Mouse (Mus musculus) ES-Bruce4 (cell line): ENCODE measurements around the gene Myh9. TPM values are rescaled to one million over a fixed set of nuclear protein-coding genes. Genes with fewer than 3 reads are reported as not detected.
A peak's percentile ranks its signal among the peaks of the same experiment; 100 is the strongest.

ENCODE experiments used
- H3K27ac ChIP-seq: 2 replicates; pipeline ENCODE4 v1.5.1; 2012; ENCODE audit warnings: low read length, inconsistent platforms; ENCODE audit not compliant: insufficient read depth
- H3K27me3 ChIP-seq: 2 replicates; pipeline ENCODE4 v1.6.1; 2012; ENCODE audit warnings: mild to moderate bottlenecking, low read length, inconsistent platforms; ENCODE audit not compliant: control insufficient read depth, poor library complexity, insufficient read depth, severe bottlenecking
- H3K36me3 ChIP-seq: 2 replicates; pipeline ENCODE4 v1.6.1; 2012; ENCODE audit warnings: inconsistent platforms, mild to moderate bottlenecking, low read length, moderate library complexity; ENCODE audit not compliant: control insufficient read depth, poor library complexity, insufficient read depth, severe bottlenecking
- H3K4me1 ChIP-seq: one replicate; pipeline ENCODE4 v1.8.1; 2011; ENCODE audit warnings: low read length; ENCODE audit not compliant: control insufficient read depth, insufficient read depth
- H3K4me3 ChIP-seq: 2 replicates; pipeline ENCODE4 v1.5.1; 2011; ENCODE audit warnings: low read depth, mild to moderate bottlenecking, low read length
- H3K9ac ChIP-seq: 2 replicates; pipeline ENCODE4 v1.6.1; 2012; ENCODE audit warnings: low read depth, mild to moderate bottlenecking, inconsistent platforms; ENCODE audit not compliant: poor library complexity, severe bottlenecking
- H3K9me3 ChIP-seq: replicated peaks from 2 replicates; pipeline ENCODE4 v1.6.1; 2012; ENCODE audit warnings: mild to moderate bottlenecking, low read length, inconsistent platforms; ENCODE audit not compliant: control insufficient read depth, poor library complexity, insufficient read depth, severe bottlenecking
- CTCF ChIP-seq: IDR thresholded peaks from one replicate; pipeline ENCODE4 v1.8.1; 2011; ENCODE audit warnings: low read depth, low read length
- EP300 ChIP-seq: IDR thresholded peaks from 2 replicates; pipeline ENCODE4 v1.6.1; 2011; ENCODE audit warnings: low read depth, low read length; ENCODE audit not compliant: insufficient read depth
- POLR2A ChIP-seq: IDR thresholded peaks from one replicate; pipeline ENCODE4 v1.8.1; 2011; ENCODE audit warnings: low read length; ENCODE audit not compliant: insufficient read depth
- polyA plus RNA-seq: library from polyadenylated mRNA; stranded (reverse); fragments of >200 nt; gene quantifications from 2 replicates; pipeline ENCODE4 v1.2.4, GENCODE M21; 2011; ENCODE audit warnings: low read depth; ENCODE audit not compliant: missing spikeins, insufficient read depth, insufficient read length

Myh9 gene
- polyA plus RNA-seq, 1 experiment: 601 TPM

DNA sequence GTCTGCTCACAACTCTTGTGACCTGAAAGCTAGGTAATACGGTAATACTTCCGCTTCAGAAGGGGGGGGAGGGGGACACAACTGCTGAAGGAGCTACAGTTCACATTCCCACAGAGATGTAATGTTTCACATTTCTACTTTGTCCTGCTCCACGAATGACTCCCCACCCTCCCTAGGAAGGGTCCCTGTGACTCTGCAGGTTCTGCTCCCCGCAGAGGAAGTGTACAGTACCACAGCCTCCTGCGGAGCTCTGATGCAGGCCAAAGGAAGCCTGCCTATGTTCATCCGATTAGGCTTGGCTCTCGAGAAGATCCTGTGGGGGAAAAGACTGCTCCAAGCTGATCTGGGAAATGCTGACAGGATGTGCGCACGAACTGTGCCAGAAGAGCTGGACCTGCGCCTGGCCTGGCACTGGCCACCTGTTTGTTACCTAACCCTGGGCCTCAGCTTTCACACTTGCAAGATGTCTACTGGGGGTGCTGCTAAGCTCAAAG is 22.0 kb downstream of the Myh9 start:
- Histone ChIP-seq H3K27me3 (no peaks in the 10 kb centered on the region), H3K4me1 (peaks cover 15% of the 10 kb centered on the region), H3K9me3 (no peaks in the 10 kb centered on the region), H3K9ac (no peak overlapping the region), H3K36me3 (no peaks in the 10 kb centered on the region), H3K27ac (0 out of 2 replicates have a peak overlapping the region, but pooled peaks have one; percentile 9), H3K4me3 (no peak overlapping the region)
- TF ChIP-seq POLR2A: no peak
- TF ChIP-seq EP300: no peak
- TF ChIP-seq CTCF: no peak

DNA sequence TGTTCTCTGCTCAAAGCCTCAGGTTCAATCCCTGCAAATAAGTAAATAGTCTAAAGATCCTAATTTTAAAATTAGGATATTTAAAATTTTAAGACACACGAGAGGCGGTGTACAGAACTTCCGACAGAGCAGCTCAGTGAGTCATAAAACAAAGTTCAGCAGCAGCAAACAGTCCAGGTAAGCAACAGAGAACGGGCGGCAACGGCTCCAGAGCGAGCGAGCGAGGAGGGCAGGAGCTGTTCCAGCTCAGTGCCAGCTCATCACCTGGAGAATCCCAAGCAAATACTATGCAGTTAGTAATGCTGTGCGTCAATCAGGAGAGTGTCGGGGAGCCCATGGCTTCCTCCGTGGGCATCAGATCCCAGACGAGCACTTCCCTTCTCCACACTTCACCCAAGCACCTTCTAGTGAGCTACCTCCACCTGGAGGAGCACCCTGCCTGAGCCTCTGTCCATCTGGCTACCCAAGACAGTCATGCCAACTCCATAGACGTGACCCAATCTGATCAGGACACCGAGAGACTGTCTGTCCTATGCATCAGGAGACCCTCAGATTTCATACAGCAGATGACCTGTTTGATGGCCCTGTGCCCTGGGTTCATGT is 23.3 kb downstream of the Myh9 start:
- Histone ChIP-seq H3K9ac (no peak overlapping the region), H3K9me3 (no peaks in the 10 kb centered on the region), H3K4me3 (no peak overlapping the region), H3K4me1 (peaks cover 12% of the 10 kb centered on the region), H3K27ac (no peak overlapping the region), H3K36me3 (no peaks in the 10 kb centered on the region), H3K27me3 (no peaks in the 10 kb centered on the region)
- no peak for TF ChIP-seq EP300
- no peak for TF ChIP-seq CTCF
- no peak for TF ChIP-seq POLR2A

DNA sequence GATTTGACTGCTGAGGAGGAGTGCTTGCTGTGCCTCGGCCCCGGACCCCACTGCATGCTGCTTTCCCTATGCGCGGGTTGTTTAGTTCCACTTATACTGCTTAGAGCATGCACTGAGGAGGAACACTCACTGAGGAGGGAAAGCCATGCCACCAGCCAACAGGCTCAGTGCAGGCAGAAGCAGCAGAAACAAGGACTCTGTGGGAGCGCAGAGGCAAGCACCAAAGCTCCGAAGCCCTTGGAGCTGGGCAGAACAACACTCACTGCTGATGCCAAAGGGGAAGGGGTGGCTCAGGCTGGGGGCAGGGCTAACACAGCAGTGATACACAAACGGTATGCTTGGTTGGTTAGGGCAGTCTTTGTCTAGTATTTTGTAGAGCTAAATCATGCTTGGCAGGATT is 24.6 kb downstream of the Myh9 start:
- Histone ChIP-seq H3K4me1 (peaks cover 9% of the 10 kb centered on the region), H3K9ac (0 out of 2 replicates have a peak overlapping the region, but pooled peaks have one; percentile 10), H3K36me3 (peaks cover 6% of the 10 kb centered on the region), H3K27me3 (no peaks in the 10 kb centered on the region), H3K27ac (peak overlapping the region; percentile 13; the same call in 1 of the 2 replicates), H3K4me3 (no peak overlapping the region), H3K9me3 (no peaks in the 10 kb centered on the region)
- no peak for TF ChIP-seq EP300
- no peak for TF ChIP-seq POLR2A
- TF ChIP-seq CTCF: no peak

DNA sequence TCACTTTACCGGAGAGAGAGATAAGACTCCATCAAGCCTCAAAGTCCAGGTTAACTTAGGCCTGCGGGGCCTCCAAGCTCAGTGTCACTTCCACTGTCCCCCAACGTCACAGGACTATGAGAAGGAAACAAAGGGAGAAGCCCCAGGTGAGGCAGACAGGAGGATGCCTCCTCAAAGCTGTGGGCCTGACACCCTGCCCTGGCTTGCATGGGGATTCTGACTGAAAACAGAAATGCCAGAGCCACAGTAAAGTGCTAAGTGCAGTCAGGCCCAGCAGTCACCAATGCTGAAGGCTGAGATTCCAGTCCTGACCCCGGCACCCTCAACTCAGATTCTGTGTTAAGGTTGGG is 25.4 kb downstream of the Myh9 start:
- peak overlapping the region; percentile 48 for H3K9ac ChIP-seq

DNA sequence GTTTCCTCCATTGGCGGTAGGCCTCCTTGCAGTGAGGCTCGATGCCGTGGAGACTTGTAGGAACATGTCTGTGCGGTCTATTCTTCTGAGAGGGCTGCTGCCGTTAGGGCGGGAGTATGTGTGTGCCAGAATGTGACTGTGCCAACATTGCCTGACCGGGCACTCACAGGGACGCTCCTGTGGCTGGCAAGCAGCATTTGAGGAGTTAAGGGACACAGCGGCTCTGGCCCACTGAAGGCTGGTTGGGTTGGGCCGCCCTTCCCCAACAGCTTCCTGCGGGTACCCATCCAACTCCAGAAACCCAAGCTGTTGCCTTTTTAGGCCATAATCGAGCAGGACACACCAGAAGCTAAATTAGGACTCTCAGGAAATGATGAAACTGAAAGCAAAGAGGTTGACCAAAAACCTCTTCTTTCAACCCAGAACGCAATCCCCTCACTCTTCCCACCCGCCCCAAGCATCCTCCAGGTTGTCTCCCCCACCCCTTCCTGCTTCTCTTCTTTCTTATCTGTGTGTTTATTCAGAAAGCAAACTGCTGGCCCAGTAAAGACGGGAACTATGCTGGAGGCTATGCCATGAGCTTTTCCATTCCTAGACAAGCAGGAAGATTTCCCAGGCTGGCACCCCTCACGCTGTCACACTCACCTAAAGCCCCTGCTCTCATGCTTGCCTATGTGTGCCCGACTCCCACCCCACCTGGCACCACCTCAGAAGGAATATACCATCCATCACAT is 25.9 kb downstream of the Myh9 start:
- Histone ChIP-seq H3K9me3 (no peaks in the 10 kb centered on the region), H3K27ac (peak overlapping the region; percentile 87), H3K27me3 (no peaks in the 10 kb centered on the region), H3K36me3 (peaks cover 18% of the 10 kb centered on the region), H3K4me1 (peaks cover 9% of the 10 kb centered on the region), H3K4me3 (no peak overlapping the region; the same call in none of the 2 replicates), H3K9ac (peak overlapping the region; percentile 48)
- TF ChIP-seq EP300 (peak; percentile 68; the same call in 1 of the 2 replicates), CTCF (no peak), POLR2A (no peak)

More for the DNA sequence above, 25.4 kb downstream of the Myh9 start:
- H3K9me3 ChIP-seq: no peaks in the 10 kb centered on the region
- H3K4me1 ChIP-seq: peaks cover 9% of the 10 kb centered on the region
- H3K27me3 ChIP-seq: no peaks in the 10 kb centered on the region
- no peak overlapping the region; the same call in 1 of the 2 replicates for H3K4me3 ChIP-seq
- TF ChIP-seq EP300 (no peak), POLR2A (no peak), CTCF (no peak)
- H3K27ac ChIP-seq: peak overlapping the region; percentile 87
- H3K36me3 ChIP-seq: peaks cover 13% of the 10 kb centered on the region
